Mouse (Mus musculus) heart, postnatal 0 days (tissue): Measurements from ENCODE around the gene Asic3.

Source experiments
- CTCF ChIP-seq: IDR thresholded peaks from 2 replicates; pipeline ENCODE4 v1.5.1; 2016; ENCODE audit warnings: antibody characterized with exemption, control low read depth, low read depth
- EP300 ChIP-seq: IDR thresholded peaks from 2 replicates; pipeline ENCODE4 v1.6.1; 2016; ENCODE audit warnings: antibody characterized with exemption, low read depth

DNA sequence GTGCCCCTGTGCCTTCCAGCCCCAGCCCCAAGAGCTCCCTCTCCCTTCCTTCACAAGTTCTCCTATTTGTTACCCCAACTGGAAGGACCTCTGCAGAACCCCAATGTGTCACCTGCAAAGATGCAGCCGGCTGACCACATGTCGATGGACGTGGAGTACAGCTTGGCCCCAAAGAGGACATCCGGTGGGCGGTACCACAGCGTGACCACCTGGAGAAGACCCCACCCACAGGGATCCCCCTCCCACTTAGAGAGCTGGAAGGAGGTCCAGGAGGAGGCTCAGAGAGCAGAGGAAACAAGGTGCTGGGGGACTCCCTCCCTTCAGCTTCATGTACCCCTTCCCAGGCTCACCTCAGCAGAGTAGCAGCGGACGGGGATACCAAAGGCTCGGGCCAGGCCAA, 7.2 kb downstream of the Asic3 start:
- no peak for TF ChIP-seq CTCF
- no peak for TF ChIP-seq EP300
